Mouse (Mus musculus): ENCODE results near the gene Asb1. TPM values are rescaled to one million over a fixed set of nuclear protein-coding genes. Genes with fewer than 3 reads are reported as not detected.

The Asb1 gene
- polyA plus RNA-seq, 1 experiment = 14.9 TPM

- Histone ChIP-seq H3K36me3 (ENCODE audit: control insufficient read depth, insufficient read depth) (peaks cover 8% of the 10 kb centered on the region), H3ac (ENCODE audit: control insufficient read depth, insufficient read length) (no peak overlapping the region), H3K27me3 (ENCODE audit: control insufficient read depth, insufficient read depth, insufficient read length) (no peaks in the 10 kb centered on the region), H3K79me2 (ENCODE audit: control insufficient read depth, insufficient read depth) (no peaks in the 10 kb centered on the region), H3K4me2 (ENCODE audit: low read depth) (no peak overlapping the region), H3K4me3 (no peak overlapping the region)
- no peak for TF ChIP-seq SRF (IDR thresholded peaks at IDR 0.05; ENCODE audit: control insufficient read depth, insufficient read length, low read depth)
- TF ChIP-seq MAX (IDR thresholded peaks at IDR 0.05; ENCODE audit: low read depth) = no peak
- TF ChIP-seq REST (IDR thresholded peaks at IDR 0.05; ENCODE audit: insufficient read depth, insufficient read length) = no peak
- no peak for TF ChIP-seq POLR2AphosphoS2 (IDR thresholded peaks at IDR 0.05; ENCODE audit: insufficient read length, low read depth)
- TF ChIP-seq USF1 (IDR thresholded peaks at IDR 0.05; ENCODE audit: low read depth) = no peak
- TF ChIP-seq CEBPB (IDR thresholded peaks at IDR 0.05; ENCODE audit: insufficient read depth, poor library complexity, severe bottlenecking) = no peak
- TF ChIP-seq POLR2A (IDR thresholded peaks at IDR 0.05; ENCODE audit: insufficient read length, low read depth) = no peak
- TF ChIP-seq TCF12 (IDR thresholded peaks at IDR 0.05; ENCODE audit: insufficient read depth, poor library complexity, severe bottlenecking) = no peak
- no peak for TF ChIP-seq E2F4 (IDR thresholded peaks at IDR 0.05; ENCODE audit: insufficient read depth)
- no peak for TF ChIP-seq MYOD1 (IDR thresholded peaks at IDR 0.05; ENCODE audit: control insufficient read depth in 1 of 3, insufficient read length in 2 of 3, low read depth in 2 of 3)
- no peak for TF ChIP-seq MYOG (IDR thresholded peaks at IDR 0.05; ENCODE audit: control insufficient read depth in 1 of 3, insufficient read depth in 1 of 3, insufficient read length in 2 of 3, low read depth in 2 of 3)
- TF ChIP-seq TCF3 (IDR thresholded peaks at IDR 0.05; ENCODE audit: insufficient read length, low read depth) = no peak
Observed at GRCm38 (mm10) chr1:91533961-91534723, 6.2 kb upstream of the Asb1 start.

GRCm38 (mm10) chr1:91537786-91538569 is 2.4 kb upstream of the Asb1 start:
- Histone ChIP-seq H3K27me3 (ENCODE audit: control insufficient read depth, insufficient read depth, insufficient read length) (no peaks in the 10 kb centered on the region), H3K4me3 (no peak overlapping the region), H3K4me2 (ENCODE audit: low read depth) (no peak overlapping the region), H3K36me3 (ENCODE audit: control insufficient read depth, insufficient read depth) (no peaks in the 10 kb centered on the region), H3K79me2 (ENCODE audit: control insufficient read depth, insufficient read depth) (peaks cover 8% of the 10 kb centered on the region), H3ac (ENCODE audit: control insufficient read depth, insufficient read length) (no peak overlapping the region)
- TF ChIP-seq MAX (IDR thresholded peaks at IDR 0.05; ENCODE audit: low read depth) (no peak), E2F4 (IDR thresholded peaks at IDR 0.05; ENCODE audit: insufficient read depth) (no peak), POLR2A (IDR thresholded peaks at IDR 0.05; ENCODE audit: insufficient read length, low read depth) (no peak), MYOD1 (IDR thresholded peaks at IDR 0.05; ENCODE audit: control insufficient read depth in 1 of 3, insufficient read length in 2 of 3, low read depth in 2 of 3) (no peak), TCF12 (IDR thresholded peaks at IDR 0.05; ENCODE audit: insufficient read depth, poor library complexity, severe bottlenecking) (no peak), MYOG (IDR thresholded peaks at IDR 0.05; ENCODE audit: control insufficient read depth in 1 of 3, insufficient read depth in 1 of 3, insufficient read length in 2 of 3, low read depth in 2 of 3) (no peak), SRF (IDR thresholded peaks at IDR 0.05; ENCODE audit: control insufficient read depth, insufficient read length, low read depth) (no peak), CEBPB (IDR thresholded peaks at IDR 0.05; ENCODE audit: insufficient read depth, poor library complexity, severe bottlenecking) (no peak)

- Histone ChIP-seq H3K27me3 (ENCODE audit: control insufficient read depth, insufficient read depth, insufficient read length) (no peaks in the 10 kb centered on the region), H3K4me2 (ENCODE audit: low read depth) (no peak overlapping the region), H3K4me3 (no peak overlapping the region), H3ac (ENCODE audit: control insufficient read depth, insufficient read length) (no peak overlapping the region), H3K36me3 (ENCODE audit: control insufficient read depth, insufficient read depth) (no peaks in the 10 kb centered on the region), H3K79me2 (ENCODE audit: control insufficient read depth, insufficient read depth) (peaks cover 8% of the 10 kb centered on the region)
- TF ChIP-seq POLR2A (IDR thresholded peaks at IDR 0.05; ENCODE audit: insufficient read length, low read depth) (no peak), SRF (IDR thresholded peaks at IDR 0.05; ENCODE audit: control insufficient read depth, insufficient read length, low read depth) (no peak), MAX (IDR thresholded peaks at IDR 0.05; ENCODE audit: low read depth) (no peak), REST (IDR thresholded peaks at IDR 0.05; ENCODE audit: insufficient read depth, insufficient read length) (no peak), USF1 (IDR thresholded peaks at IDR 0.05; ENCODE audit: low read depth) (no peak), POLR2AphosphoS2 (IDR thresholded peaks at IDR 0.05; ENCODE audit: insufficient read length, low read depth) (no peak), TCF12 (IDR thresholded peaks at IDR 0.05; ENCODE audit: insufficient read depth, poor library complexity, severe bottlenecking) (no peak), CEBPB (IDR thresholded peaks at IDR 0.05; ENCODE audit: insufficient read depth, poor library complexity, severe bottlenecking) (no peak), MYOD1 (IDR thresholded peaks at IDR 0.05; ENCODE audit: control insufficient read depth in 1 of 3, insufficient read length in 2 of 3, low read depth in 2 of 3) (no peak), MYOG (IDR thresholded peaks at IDR 0.05; ENCODE audit: control insufficient read depth in 1 of 3, insufficient read depth in 1 of 3, insufficient read length in 2 of 3, low read depth in 2 of 3) (no peak), TCF3 (IDR thresholded peaks at IDR 0.05; ENCODE audit: insufficient read length, low read depth) (no peak), E2F4 (IDR thresholded peaks at IDR 0.05; ENCODE audit: insufficient read depth) (no peak)
Observed at GRCm38 (mm10) chr1:91538570-91538929, 1.8 kb upstream of the Asb1 start.

GRCm38 (mm10) chr1:91539246-91539645 is 1.1 kb upstream of the Asb1 start:
- peaks cover 8% of the 10 kb centered on the region for H3K79me2 ChIP-seq (ENCODE audit: control insufficient read depth, insufficient read depth)
- TF ChIP-seq MYOG (IDR thresholded peaks at IDR 0.05; ENCODE audit: control insufficient read depth in 1 of 3, insufficient read depth in 1 of 3, insufficient read length in 2 of 3, low read depth in 2 of 3) (no peak), TCF3 (IDR thresholded peaks at IDR 0.05; ENCODE audit: insufficient read length, low read depth) (no peak), E2F4 (IDR thresholded peaks at IDR 0.05; ENCODE audit: insufficient read depth) (no peak), CEBPB (IDR thresholded peaks at IDR 0.05; ENCODE audit: insufficient read depth, poor library complexity, severe bottlenecking) (no peak), USF1 (IDR thresholded peaks at IDR 0.05; ENCODE audit: low read depth) (no peak), MYOD1 (IDR thresholded peaks at IDR 0.05; ENCODE audit: control insufficient read depth in 1 of 3, insufficient read length in 2 of 3, low read depth in 2 of 3) (no peak), REST (IDR thresholded peaks at IDR 0.05; ENCODE audit: insufficient read depth, insufficient read length) (no peak), TCF12 (IDR thresholded peaks at IDR 0.05; ENCODE audit: insufficient read depth, poor library complexity, severe bottlenecking) (no peak), MAX (IDR thresholded peaks at IDR 0.05; ENCODE audit: low read depth) (no peak), POLR2AphosphoS2 (IDR thresholded peaks at IDR 0.05; ENCODE audit: insufficient read length, low read depth) (no peak), POLR2A (IDR thresholded peaks at IDR 0.05; ENCODE audit: insufficient read length, low read depth) (no peak), SRF (IDR thresholded peaks at IDR 0.05; ENCODE audit: control insufficient read depth, insufficient read length, low read depth) (no peak)
- peak overlapping the region; percentile 55 for H3K4me3 ChIP-seq
- H3ac ChIP-seq (ENCODE audit: control insufficient read depth, insufficient read length) = no peak overlapping the region
- H3K4me2 ChIP-seq (ENCODE audit: low read depth) = peak overlapping the region; percentile 91
- H3K27me3 ChIP-seq (ENCODE audit: control insufficient read depth, insufficient read depth, insufficient read length) = no peaks in the 10 kb centered on the region
- H3K36me3 ChIP-seq (ENCODE audit: control insufficient read depth, insufficient read depth) = no peaks in the 10 kb centered on the region

All from myocyte (in vitro differentiated cells).